Mouse (Mus musculus) layer of hippocampus, adult 18-20 months (tissue): Measurements from ENCODE around the gene Rpa2. TPM values are rescaled to one million over a fixed set of nuclear protein-coding genes. Genes with fewer than 3 reads are reported as not detected.

Source experiments
- DNase-seq, 2 experiments: peaks; one replicate each; pipeline ENCODE4 v3.0.0; 2022; ENCODE audit warnings: low spot score in 2 of 2
- total RNA-seq, 2 experiments: library from RNA; stranded (reverse); gene quantifications; 2 replicates each; pipeline ENCODE4 v1.2.3; 2021

The Rpa2 gene
- total RNA-seq, 2 experiments from 2014 or later = 14.4 to 16.4 TPM

GRCm38 (mm10) chr4:132802171-132802637 is 34.1 kb downstream of the Rpa2 start:
- no peak for DNase-seq

DNA sequence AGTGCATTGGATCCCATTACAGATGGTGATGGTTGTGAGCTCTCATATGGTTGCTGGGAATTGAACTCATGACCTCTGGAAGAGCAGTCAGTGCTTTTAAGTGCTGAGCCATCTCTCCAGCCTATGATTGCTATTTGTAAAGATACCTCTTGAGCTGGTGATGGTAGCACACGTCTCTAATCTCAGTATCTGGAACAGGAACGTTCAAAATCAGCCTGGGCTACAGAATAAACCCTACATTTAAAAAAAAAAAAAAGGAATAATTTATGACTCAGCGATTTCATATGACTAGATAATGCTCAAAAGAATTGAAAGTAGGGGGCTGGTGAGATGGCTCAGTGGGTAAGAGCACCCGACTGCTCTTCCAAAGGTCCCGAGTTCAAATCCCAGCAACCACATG is 35.1 kb downstream of the Rpa2 start:
- DNase-seq = no peak

- DNase-seq = no peak
Observed at GRCm38 (mm10) chr4:132803876-132804275, 35.7 kb downstream of the Rpa2 start.

DNA sequence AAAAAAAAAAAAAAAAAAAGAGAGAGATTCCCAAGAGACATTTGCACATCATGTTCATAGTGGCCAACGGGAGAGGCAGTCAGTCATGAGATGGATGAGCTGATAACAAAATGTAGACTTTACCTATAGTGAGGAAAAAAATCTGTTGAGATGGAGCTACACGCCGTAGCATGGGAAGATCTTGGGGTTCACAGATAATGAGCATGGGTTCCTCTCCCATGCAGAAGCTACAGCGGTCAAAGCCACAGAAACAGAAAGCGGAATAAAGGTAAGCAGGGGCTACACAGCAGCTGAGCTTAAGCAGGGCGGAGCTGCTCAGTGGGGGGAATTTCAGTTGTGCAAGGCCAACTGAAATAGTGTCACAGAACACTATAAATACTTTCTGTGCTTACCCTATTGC is 36.2 kb downstream of the Rpa2 start:
- DNase-seq = no peak

DNA sequence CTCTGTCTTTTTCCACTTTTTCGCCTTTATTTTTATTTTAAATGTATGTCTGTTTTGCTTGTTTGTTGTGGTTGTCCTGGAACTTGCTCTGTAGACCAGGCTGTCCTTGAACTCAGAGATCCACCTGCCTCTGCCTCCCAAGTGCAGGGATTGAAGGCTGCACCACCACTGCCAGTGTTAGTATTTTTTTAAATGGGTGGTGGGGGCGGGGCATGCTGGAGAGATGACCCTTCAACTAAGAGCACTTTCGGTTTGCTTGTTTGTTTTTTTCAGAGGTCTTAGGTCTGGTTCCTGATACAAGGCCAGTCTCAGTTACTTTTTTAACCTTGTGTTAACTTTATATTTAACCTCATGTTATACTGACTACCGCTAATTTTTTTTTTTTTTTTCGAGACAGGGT is 37.0 kb downstream of the Rpa2 start:
- no peak for DNase-seq

- DNase-seq = no peak
Observed at GRCm38 (mm10) chr4:132805599-132806197, 37.6 kb downstream of the Rpa2 start.

DNA sequence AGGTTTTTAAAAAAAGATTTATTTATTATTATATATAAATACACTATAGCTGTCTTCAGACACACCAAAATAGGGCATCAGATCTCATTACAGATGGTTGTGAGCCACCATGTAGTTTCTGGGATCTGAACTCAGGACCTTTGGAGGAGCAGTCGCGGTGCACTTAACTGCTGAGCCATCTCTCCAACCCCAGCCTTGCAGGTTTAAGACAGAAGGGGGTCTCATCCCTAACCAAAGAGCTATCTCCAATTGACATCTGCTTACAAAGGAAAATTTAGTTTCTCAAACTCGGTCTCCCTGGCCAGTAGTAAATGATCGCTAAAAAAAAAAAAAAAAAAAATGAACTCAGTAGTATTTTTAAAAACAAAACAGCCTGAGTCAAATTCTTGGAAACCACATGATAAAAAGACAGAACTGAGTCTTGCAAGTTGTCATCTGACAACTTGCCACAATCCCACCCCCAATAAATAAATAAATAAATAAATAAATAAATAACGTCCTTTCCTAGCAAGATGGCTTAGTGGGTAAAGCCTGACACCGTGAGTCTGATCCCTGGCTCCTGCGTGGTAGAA is 38.6 kb downstream of the Rpa2 start:
- DNase-seq = no peak

- no peak for DNase-seq
Observed at GRCm38 (mm10) chr4:132807771-132808641, 39.9 kb downstream of the Rpa2 start.

DNA sequence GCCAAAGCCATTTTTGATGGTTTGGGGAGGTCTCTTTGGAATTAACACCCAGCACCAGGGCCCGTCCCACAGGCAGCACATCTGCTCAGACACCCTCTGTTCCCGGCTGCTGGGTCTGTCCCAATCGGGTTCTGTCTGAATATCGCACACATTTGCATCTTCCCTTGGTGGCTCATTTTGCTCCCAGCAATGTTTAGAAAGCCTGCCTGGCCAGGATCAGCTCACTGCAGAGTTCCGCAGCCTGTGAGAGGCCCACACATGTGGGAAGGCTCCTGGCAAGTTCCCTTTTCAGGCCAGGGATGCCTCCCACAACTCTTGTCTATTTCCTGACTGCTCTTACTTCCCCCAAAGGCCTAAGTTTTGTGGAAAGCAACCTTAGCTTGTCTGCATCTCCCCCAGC is 41.5 kb downstream of the Rpa2 start:
- peak; percentile 27 to 59 for DNase-seq

- DNase-seq = no peak
Observed at GRCm38 (mm10) chr4:132816404-132816803, 48.3 kb downstream of the Rpa2 start.

GRCm38 (mm10) chr4:132816855-132817254 is 48.7 kb downstream of the Rpa2 start:
- DNase-seq = no peak

- no peak for DNase-seq
Observed at GRCm38 (mm10) chr4:132818442-132818841, 50.3 kb downstream of the Rpa2 start.

GRCm38 (mm10) chr4:132823614-132824366 is 55.7 kb downstream of the Rpa2 start:
- peak; percentile 18 to 70 for DNase-seq

Other genes starting within 250 kb of the Rpa2 start
- 100 to 1,000 TPM; 426 to 434 TPM for gene Atpif1, start 234.7 kb upstream of the Rpa2 start, total RNA-seq
- 10 to 100 TPM; 87.9 to 92.5 TPM for gene Dnajc8, start 232.8 kb upstream of the Rpa2 start, total RNA-seq
- 1 to 10 TPM; 1.3 to 1.5 TPM for gene Ptafr, start 204.3 kb upstream of the Rpa2 start, total RNA-seq
- 10 to 100 TPM; 27.9 to 28.0 TPM for gene Eya3, start 129.3 kb upstream of the Rpa2 start, total RNA-seq
- gene Xkr8, start 35.8 kb upstream of the Rpa2 start, total RNA-seq = 1 to 10 TPM; 4.0 to 5.2 TPM
- 1 to 10 TPM; 3.6 to 4.8 TPM for gene Smpdl3b, start 11.1 kb upstream of the Rpa2 start, total RNA-seq
- 1 to 10 TPM in 1 of 2 experiments, under 1 TPM in 1; 0.43 to 1.1 TPM for gene Themis2, start 28.1 kb downstream of the Rpa2 start, total RNA-seq
- gene Ppp1r8, start 74.8 kb downstream of the Rpa2 start, total RNA-seq = 10 to 100 TPM; 42.8 to 43.7 TPM
- 100 to 1,000 TPM; 109 to 111 TPM for gene Stx12, start 116.2 kb downstream of the Rpa2 start, total RNA-seq
- gene Fam76a, start 154.2 kb downstream of the Rpa2 start, total RNA-seq = 10 to 100 TPM; 53.1 to 60.5 TPM
- under 1 TPM; 0.13 to 0.35 TPM for gene Fgr, start 205.8 kb downstream of the Rpa2 start, total RNA-seq
- 100 to 1,000 TPM; 114 to 116 TPM for gene Ahdc1, start 242.9 kb downstream of the Rpa2 start, total RNA-seq